Mouse (Mus musculus) intestine, postnatal 0 days (tissue): ENCODE measurements around the gene Il34. TPM values are rescaled to one million over a fixed set of nuclear protein-coding genes. Genes with fewer than 3 reads are reported as not detected.
"Not testable (repeated sequence)": the region's sequence is repeated elsewhere in the genome, so short reads cannot be mapped to it uniquely, and the experiment has no call there.

ENCODE experiments used
- ATAC-seq: fragments of 200-750 bp; cut with Nextera tagmentation; 2 replicates; pipeline ENCODE4 v1.8.0; 2017; ENCODE audit warnings: mild to moderate bottlenecking, moderate TSS enrichment, moderate library complexity
- H3K27ac ChIP-seq: fragments of 300-500 bp; sonication (generic); 2 replicates; pipeline ENCODE4 v1.5.1; 2014; ENCODE audit warnings: mild to moderate bottlenecking, low read depth, low read length, moderate library complexity
- H3K27me3 ChIP-seq: fragments of 300-500 bp; sonication (generic); replicated peaks from 2 replicates; pipeline ENCODE4 v1.6.1; 2014; ENCODE audit warnings: low read length, mixed read lengths; ENCODE audit not compliant: control insufficient read depth, insufficient read depth
- H3K36me3 ChIP-seq: fragments of 300-500 bp; sonication (generic); 2 replicates; pipeline ENCODE4 v1.6.1; 2014; ENCODE audit warnings: mild to moderate bottlenecking, moderate library complexity; ENCODE audit not compliant: control insufficient read depth, insufficient read depth
- H3K4me1 ChIP-seq: fragments of 300-500 bp; sonication (generic); replicated peaks from 2 replicates; pipeline ENCODE4 v1.6.1; 2014; ENCODE audit warnings: antibody characterized with exemption, low read length, mixed read lengths; ENCODE audit not compliant: control insufficient read depth, insufficient read depth
- H3K4me2 ChIP-seq: fragments of 300-500 bp; sonication (generic); replicated peaks from 2 replicates; pipeline ENCODE4 v1.6.1; 2014; ENCODE audit warnings: low read depth, mild to moderate bottlenecking, moderate library complexity
- H3K4me3 ChIP-seq: fragments of 300-500 bp; sonication (generic); 2 replicates; pipeline ENCODE4 v1.5.1; 2014; ENCODE audit warnings: low read depth, low read length
- H3K9ac ChIP-seq: fragments of 300-500 bp; sonication (generic); 2 replicates; pipeline ENCODE4 v1.6.1; 2014; ENCODE audit warnings: mild to moderate bottlenecking, low read depth, low read length
- H3K9me3 ChIP-seq: fragments of 300-500 bp; sonication (generic); 2 replicates; pipeline ENCODE4 v1.6.1; 2016; ENCODE audit warnings: mixed run types; ENCODE audit not compliant: control insufficient read depth
- CTCF ChIP-seq: sonication (generic); IDR thresholded peaks from 2 replicates; pipeline ENCODE4 v1.5.1; 2016; ENCODE audit warnings: low read depth, mild to moderate bottlenecking, control low read depth, antibody characterized with exemption, moderate library complexity
- WGBS: fragments of 180-500 bp; shearing (Covaris S2); extraction: QIAGEN DNeasy Blood & Tissue Kit; methylation state at CpG from one replicate; pipeline ENCODE4 v1.1.7; 2014; 5-methylcytosine and 5-hydroxymethylcytosine counted together
- polyA plus RNA-seq: library from polyadenylated mRNA; unstranded; fragments of >200 nt; fragmentation: Nextera tagmentation; extraction: Ambion mirVana; gene quantifications from 2 replicates; pipeline ENCODE4 v1.2.1, GENCODE M21; 2015

Il34 gene
- polyA plus RNA-seq, 1 experiment from 2014 or later, result 3.0 TPM

DNA sequence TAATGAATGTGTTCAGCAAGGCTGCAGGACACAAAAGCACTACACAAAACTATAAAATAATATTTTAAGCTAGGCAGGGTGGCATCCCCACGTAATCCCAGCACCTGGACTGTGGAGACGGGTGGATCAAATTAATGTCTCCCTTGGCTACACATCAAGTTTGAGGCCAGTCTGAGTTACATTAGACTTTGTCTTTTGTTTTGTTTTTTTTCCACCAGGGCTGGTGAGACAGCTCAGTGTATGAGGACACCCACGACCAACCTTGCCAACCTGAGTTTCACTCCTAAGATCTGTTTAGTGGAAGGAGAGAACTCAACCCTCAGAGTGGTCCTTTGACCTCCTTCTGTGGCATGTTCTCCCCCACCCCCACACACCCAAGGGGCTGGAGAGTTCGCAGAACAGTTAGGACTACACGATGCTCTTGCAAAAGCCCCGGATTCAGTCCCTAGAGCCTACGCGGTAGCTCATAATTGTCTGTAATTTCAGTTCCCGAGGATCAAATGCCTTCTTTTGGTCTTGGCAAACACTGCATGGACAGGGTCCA is 18.2 kb downstream of the Il34 start:
- no peak overlapping the region for H3K4me2 ChIP-seq
- WGBS, result 86% methylated on average over 9 of the region's 9 CpGs
- ATAC-seq, result no peak
- H3K9ac ChIP-seq, result no peak overlapping the region
- no peak overlapping the region for H3K27ac ChIP-seq
- H3K4me3 ChIP-seq, result no peak overlapping the region
- TF ChIP-seq CTCF, result no peak
- no peaks in the 10 kb centered on the region for H3K36me3 ChIP-seq
- H3K27me3 ChIP-seq, result no peaks in the 10 kb centered on the region
- no peaks in the 10 kb centered on the region for H3K9me3 ChIP-seq
- no peaks in the 10 kb centered on the region; the same call in 1 of the 2 replicates for H3K4me1 ChIP-seq

DNA sequence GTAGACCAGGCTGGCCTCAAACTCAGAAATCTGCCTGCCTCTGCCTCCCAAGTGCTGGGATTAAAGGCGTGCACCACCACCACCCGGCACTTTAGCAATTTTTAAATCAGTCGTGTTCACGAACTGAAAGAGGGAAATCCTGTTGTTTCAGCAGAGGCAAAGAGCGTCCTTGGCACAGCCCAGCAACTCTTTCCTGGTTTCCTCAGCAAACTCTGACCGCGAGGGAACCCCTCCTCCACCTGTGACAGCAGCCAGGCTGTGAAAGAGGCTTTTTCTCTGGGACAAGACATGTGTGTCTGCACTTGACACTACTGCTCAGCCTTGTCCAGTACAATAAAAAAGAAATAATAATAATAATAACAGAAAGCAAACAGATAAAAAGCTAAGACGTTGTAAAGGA is 18.8 kb downstream of the Il34 start:
- Histone ChIP-seq H3K27ac (no peak overlapping the region), H3K4me3 (no peak overlapping the region), H3K36me3 (no peaks in the 10 kb centered on the region), H3K4me2 (no peak overlapping the region), H3K4me1 (no peaks in the 10 kb centered on the region; the same call in 1 of the 2 replicates), H3K27me3 (no peaks in the 10 kb centered on the region), H3K9ac (no peak overlapping the region), H3K9me3 (no peaks in the 10 kb centered on the region)
- no peak for TF ChIP-seq CTCF
- no peak for ATAC-seq
- 50% methylated on average over 8 of the region's 8 CpGs for WGBS

DNA sequence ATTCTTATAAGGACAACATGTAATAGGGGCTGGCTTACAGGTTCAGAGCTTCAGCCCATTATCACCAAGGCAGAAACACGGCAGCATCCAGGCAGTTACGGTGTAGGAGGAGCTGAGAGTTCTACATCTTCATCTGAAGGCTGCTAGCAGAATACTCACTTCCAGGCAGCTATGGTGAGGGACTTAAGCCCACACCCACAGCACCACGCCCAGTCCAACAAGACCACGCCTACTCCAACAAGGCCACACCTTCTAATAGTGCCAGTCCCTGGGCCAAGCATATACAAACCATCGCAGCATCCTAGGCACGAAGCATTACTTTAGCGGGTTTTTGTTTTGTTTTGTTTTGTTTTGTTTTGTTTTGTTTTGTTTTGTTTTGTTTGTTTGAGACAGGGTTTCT is 19.2 kb downstream of the Il34 start:
- not testable (repeated sequence) for H3K4me3 ChIP-seq, H3K4me2 ChIP-seq, H3K9me3 ChIP-seq, H3K27ac ChIP-seq, H3K36me3 ChIP-seq, ATAC-seq, H3K4me1 ChIP-seq, H3K9ac ChIP-seq, H3K27me3 ChIP-seq
- WGBS, result 70% methylated on average over 7 of the region's 7 CpGs

GRCm38 (mm10) chr8:110785366-110785765 is 20.4 kb downstream of the Il34 start:
- no peaks in the 10 kb centered on the region; the same call in 1 of the 2 replicates for H3K4me1 ChIP-seq
- H3K27me3 ChIP-seq, result no peaks in the 10 kb centered on the region
- no peak overlapping the region for H3K9ac ChIP-seq
- no peak overlapping the region for H3K27ac ChIP-seq
- WGBS, result 81% methylated on average over 2 of the region's 2 CpGs
- no peaks in the 10 kb centered on the region for H3K9me3 ChIP-seq
- H3K4me3 ChIP-seq, result no peak overlapping the region
- no peak for ATAC-seq
- no peak overlapping the region for H3K4me2 ChIP-seq
- H3K36me3 ChIP-seq, result no peaks in the 10 kb centered on the region
- no peak for TF ChIP-seq CTCF

DNA sequence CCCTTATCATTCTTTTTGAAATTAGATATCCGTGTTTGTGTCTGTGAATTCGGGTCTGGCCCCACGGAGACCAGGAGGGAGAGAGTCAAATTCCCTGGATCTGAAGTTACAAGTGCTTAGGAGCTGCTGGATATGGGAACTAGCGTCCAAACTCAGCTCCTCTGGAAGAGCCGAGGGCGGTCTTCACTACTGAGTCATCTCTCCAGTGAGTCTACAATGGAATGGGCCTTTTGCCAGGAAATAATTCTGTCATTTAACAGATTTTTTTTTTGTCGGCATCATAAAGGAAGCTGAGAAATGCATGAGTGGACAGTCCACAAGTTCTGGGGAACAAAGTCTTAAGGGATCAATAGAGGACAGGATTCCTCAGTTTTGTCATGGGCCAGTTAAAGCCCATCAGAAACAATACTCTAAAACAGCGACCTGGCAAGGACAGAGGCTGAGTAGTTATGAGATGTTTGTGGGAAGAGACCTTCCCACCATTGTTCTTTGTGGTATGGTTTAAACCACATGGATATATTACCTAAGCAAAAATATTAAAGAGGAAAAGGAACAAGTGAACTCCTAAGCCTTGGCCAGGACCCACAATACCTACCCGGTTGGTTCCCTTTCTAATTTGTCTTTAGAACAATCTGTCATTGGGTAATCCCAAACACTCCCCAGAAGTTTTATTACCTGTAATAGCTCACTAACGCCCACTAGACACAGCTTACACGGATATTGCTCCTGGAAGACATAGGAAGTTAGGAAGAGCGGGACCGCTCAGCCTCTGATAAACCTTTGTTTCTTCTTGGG is 25.6 kb downstream of the Il34 start:
- WGBS, result 56% methylated on average over 13 of the region's 13 CpGs
- Histone ChIP-seq H3K4me1 (no peaks in the 10 kb centered on the region), H3K4me2 (no peak overlapping the region), H3K9ac (no peak overlapping the region), H3K27me3 (no peaks in the 10 kb centered on the region), H3K36me3 (no peaks in the 10 kb centered on the region), H3K9me3 (no peaks in the 10 kb centered on the region), H3K4me3 (no peak overlapping the region), H3K27ac (no peak overlapping the region)
- peak; percentile 38 for ATAC-seq
- no peak for TF ChIP-seq CTCF

- no peak for ATAC-seq
- TF ChIP-seq CTCF, result no peak
- Histone ChIP-seq H3K4me2 (no peak overlapping the region), H3K36me3 (no peaks in the 10 kb centered on the region), H3K9me3 (no peaks in the 10 kb centered on the region), H3K4me1 (no peaks in the 10 kb centered on the region), H3K27me3 (no peaks in the 10 kb centered on the region), H3K27ac (no peak overlapping the region), H3K4me3 (no peak overlapping the region), H3K9ac (no peak overlapping the region)
- WGBS, result 97% methylated on average over 3 of the region's 3 CpGs
These were observed 29.4 kb downstream of the Il34 start for GRCm38 (mm10) chr8:110776335-110776734.
